Mouse (Mus musculus) WW6 (cell line): Measurements from ENCODE around the gene S100a3.

Source experiments
- DNase-seq: peaks from one replicate; pipeline ENCODE4 v3.0.0-alpha.2; 2013; ENCODE audit warnings: low read depth, low spot score

The S100a3 gene

GRCm38 (mm10) chr3:90626266-90627021 is 66.1 kb downstream of the S100a3 start:
- DNase-seq, result no peak

- DNase-seq, result no peak
These were observed 67.0 kb downstream of the S100a3 start for GRCm38 (mm10) chr3:90627366-90627765.

GRCm38 (mm10) chr3:90627807-90628206 is 67.4 kb downstream of the S100a3 start:
- DNase-seq, result no peak

GRCm38 (mm10) chr3:90629298-90629697 is 68.9 kb downstream of the S100a3 start:
- DNase-seq, result no peak

GRCm38 (mm10) chr3:90631984-90632383 is 71.6 kb downstream of the S100a3 start:
- DNase-seq, result no peak

- no peak for DNase-seq
These were observed 78.3 kb downstream of the S100a3 start for GRCm38 (mm10) chr3:90638511-90639275.

GRCm38 (mm10) chr3:90639511-90640154 is 79.3 kb downstream of the S100a3 start:
- no peak for DNase-seq

GRCm38 (mm10) chr3:90640981-90641380 is 80.6 kb downstream of the S100a3 start:
- DNase-seq, result no peak

- no peak for DNase-seq
These were observed 83.8 kb downstream of the S100a3 start for GRCm38 (mm10) chr3:90644220-90644619.

GRCm38 (mm10) chr3:90647291-90647690 is 86.9 kb downstream of the S100a3 start:
- DNase-seq, result no peak

GRCm38 (mm10) chr3:90648981-90649380 is 88.6 kb downstream of the S100a3 start:
- DNase-seq, result no peak

- DNase-seq, result no peak
These were observed 89.5 kb downstream of the S100a3 start for GRCm38 (mm10) chr3:90649832-90650231.
